Mouse (Mus musculus) cerebellum, adult 18-20 months (tissue): Measurements from ENCODE around the gene Col6a2.

Source experiments
- DNase-seq, 2 experiments: peaks; one replicate each; pipeline ENCODE4 v3.0.0; 2021

Col6a2 gene

GRCm38 (mm10) chr10:76634584-76634983 lies 11.2 kb upstream of the Col6a2 start:
- no peak for DNase-seq

- no peak for DNase-seq
Measured at GRCm38 (mm10) chr10:76634094-76634571, 10.7 kb upstream of the Col6a2 start.

- DNase-seq = no peak
Measured at GRCm38 (mm10) chr10:76632630-76633029, 9.2 kb upstream of the Col6a2 start.

- no peak for DNase-seq
Measured at GRCm38 (mm10) chr10:76630657-76631056, 7.2 kb upstream of the Col6a2 start.

GRCm38 (mm10) chr10:76627714-76628113 lies 4.3 kb upstream of the Col6a2 start:
- no peak for DNase-seq

- DNase-seq = no peak
Measured at GRCm38 (mm10) chr10:76624903-76625302, 1.5 kb upstream of the Col6a2 start.

- DNase-seq = no peak
Measured at GRCm38 (mm10) chr10:76623734-76624133, 304 bp upstream of the Col6a2 start.

GRCm38 (mm10) chr10:76622411-76622810 lies 1.0 kb downstream of the Col6a2 start:
- DNase-seq = no peak

GRCm38 (mm10) chr10:76612473-76612872 lies 11.0 kb downstream of the Col6a2 start:
- no peak for DNase-seq

GRCm38 (mm10) chr10:76602690-76603089 lies 20.7 kb downstream of the Col6a2 start:
- peak in 1 of 2 experiments; percentile 13 for DNase-seq

GRCm38 (mm10) chr10:76596338-76596737 lies 27.1 kb downstream of the Col6a2 start:
- DNase-seq = no peak

- no peak for DNase-seq
Measured at GRCm38 (mm10) chr10:76590197-76590596, 33.2 kb downstream of the Col6a2 start.

- DNase-seq = no peak
Measured at GRCm38 (mm10) chr10:76586190-76586589, 37.2 kb downstream of the Col6a2 start.

GRCm38 (mm10) chr10:76584138-76584537 lies 39.3 kb downstream of the Col6a2 start:
- no peak for DNase-seq

- no peak for DNase-seq
Measured at GRCm38 (mm10) chr10:76576920-76577319, 46.5 kb downstream of the Col6a2 start.

GRCm38 (mm10) chr10:76575374-76575773 lies 48.1 kb downstream of the Col6a2 start, which contains the start of gene Ftcd:
Gene Ftcd, plus strand, starts transcription at chr10:76575648.
- no peak for DNase-seq

GRCm38 (mm10) chr10:76572151-76572550 lies 51.3 kb downstream of the Col6a2 start:
- no peak for DNase-seq

GRCm38 (mm10) chr10:76571070-76571469 lies 52.4 kb downstream of the Col6a2 start:
- no peak for DNase-seq

GRCm38 (mm10) chr10:76569996-76570685 lies 53.3 kb downstream of the Col6a2 start:
- DNase-seq = no peak

GRCm38 (mm10) chr10:76561972-76562371 lies 61.5 kb downstream of the Col6a2 start, which contains the start of gene Spatc1l:
Gene Spatc1l, plus strand, starts transcription at chr10:76562272.
- DNase-seq = no peak

- no peak for DNase-seq
Measured at GRCm38 (mm10) chr10:76554061-76554460, 69.4 kb downstream of the Col6a2 start.

GRCm38 (mm10) chr10:76551556-76551955 lies 71.9 kb downstream of the Col6a2 start:
- no peak for DNase-seq

GRCm38 (mm10) chr10:76550458-76550857 lies 73.0 kb downstream of the Col6a2 start:
- DNase-seq = no peak

GRCm38 (mm10) chr10:76548218-76548617 lies 75.2 kb downstream of the Col6a2 start:
- DNase-seq = no peak

GRCm38 (mm10) chr10:76546566-76546965 lies 76.9 kb downstream of the Col6a2 start:
- no peak for DNase-seq
